Comparison of ENCODE assay signal across 8 mouse cellular contexts in the genomic region with DNA sequence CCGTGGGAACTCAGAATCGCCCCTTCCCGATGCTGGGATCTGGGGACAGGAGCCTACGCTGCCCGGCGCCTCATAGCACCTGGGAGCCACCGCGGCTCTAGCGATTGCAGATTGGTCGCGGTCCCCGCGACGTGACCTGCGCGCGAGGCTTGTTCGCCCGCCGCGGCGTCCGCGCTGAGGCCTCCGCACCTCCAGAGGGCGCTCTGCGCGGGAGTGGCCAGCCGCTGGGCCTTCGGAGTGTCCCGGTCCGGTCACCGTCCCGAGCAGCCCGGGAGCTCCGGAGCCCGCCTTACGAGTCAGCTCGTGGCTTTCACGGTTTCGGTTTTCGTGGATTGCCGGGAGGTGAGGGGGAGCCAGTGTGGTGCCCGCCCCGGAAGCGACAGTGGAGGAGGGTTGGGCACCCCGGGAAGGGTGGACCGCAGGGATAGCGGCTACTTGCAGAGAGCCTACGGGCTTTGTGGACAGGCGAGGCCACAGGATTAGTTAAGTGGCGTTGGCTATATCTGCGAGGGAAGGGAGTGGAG. TPM values are rescaled to one million over a fixed set of nuclear protein-coding genes. Genes with fewer than 3 reads are reported as not detected.
DNase-seq lines count a peak whose midpoint lies in the region; ATAC-seq and TF ChIP-seq lines count a peak whose summit lies in the region.

No protein-coding gene starts in this region.

- in situ Hi-C loops in Patski (cut with MboI; ENCODE audit: low pct_unique_long_range_greater_than_20kb): no loop called here

- TF ChIP-seq CTCF in Patski (IDR thresholded peaks at IDR 0.05): no peak
- TF ChIP-seq CTCF in left cerebral cortex, adult 2 months (IDR thresholded peaks at IDR 0.05): peak; percentile 95

- no peaks in the 10 kb centered on the region for H3K9me3 ChIP-seq in hindbrain, embryonic 15.5 days

- intact Hi-C loops in left cerebral cortex, adult 2 months (cut with DNase I): loop anchor here (2.0 kb wide), 2 partner anchors 18 to 34 kb away; a partner anchor contains a TSS

- peak overlapping the region; percentile 72 for H3K4me3 ChIP-seq in hindbrain, embryonic 15.5 days
- peak overlapping the region; percentile 67 for H3K4me3 ChIP-seq in left cerebral cortex, adult 2 months

- H3K4me2 ChIP-seq in hindbrain, embryonic 15.5 days: peak overlapping the region; percentile 70

- H3K36me3 ChIP-seq in hindbrain, embryonic 15.5 days: peaks cover 11% of the 10 kb centered on the region

- peak; percentile 80 for ATAC-seq in Patski
- ATAC-seq in hindbrain, embryonic 15.5 days (ENCODE audit: low FRiP score, low read depth): peak; percentile 83
- peak; percentile 87 for ATAC-seq in megakaryocyte, adult 5-6 weeks (ENCODE audit: poor library complexity, severe bottlenecking)

- H3K4me1 ChIP-seq in hindbrain, embryonic 15.5 days (replicated peaks): peaks cover 29% of the 10 kb centered on the region

- under 1% methylated on average over 53 of the region's 53 CpGs for WGBS in hindbrain, embryonic 15.5 days

- DNase-seq in Patski (ENCODE audit: low read depth, low spot score): no peak
- DNase-seq in cerebellum, postnatal 14 days: peak; percentile 97 to 98
- DNase-seq in frontal cortex, postnatal 36 days (ENCODE audit: low spot score in 2 of 2): peak; percentile 92 to 93
- DNase-seq in left cerebral cortex, adult 2 months (ENCODE audit: extremely low spot score in 1 of 2, low spot score in 2 of 2): peak; percentile 90 to 95
- peak; percentile 91 for DNase-seq in right cerebral cortex, adult 18-20 months
- peak; percentile 96 for DNase-seq in urinary bladder, adult 2 months (ENCODE audit: low spot score)

- peak overlapping the region; percentile 65 for H3K9ac ChIP-seq in hindbrain, embryonic 15.5 days

- CTCF ChIA-PET in Patski (lab: Charles Lee): interaction anchor here (1.0 to 1.5 kb wide), 4 partner anchors 12 to 60 kb away, joined by 3 to 5 read pairs (median 4); no protein-coding TSS in a partner anchor

- POLR2A ChIA-PET in Patski (lab: Charles Lee): interaction anchor here (0.7 to 1.5 kb wide), 2 partner anchors 32 to 173 kb away, joined by 4 read pairs; no protein-coding TSS in a partner anchor

- H3K27ac ChIP-seq in hindbrain, embryonic 15.5 days (replicated peaks): peak overlapping the region; percentile 82
- peak overlapping the region; percentile 93 for H3K27ac ChIP-seq in left cerebral cortex, adult 2 months

- H3K27me3 ChIP-seq in Patski: no peaks in the 10 kb centered on the region
- H3K27me3 ChIP-seq in hindbrain, embryonic 15.5 days: 0 out of 2 replicates have a peak, but pooled peaks cover 3% of the 10 kb centered on the region

RNA-seq across cellular contexts. Expression of a gene that starts 9.7 kb away (rescaled TPM):
- 18.0 TPM for polyA plus RNA-seq in Patski (2021)
- 77.2 and 86.0 TPM in 2 replicates for polyA plus RNA-seq in hindbrain, embryonic 15.5 days (2015; fragmentation: Nextera tagmentation; extraction: Ambion mirVana)
- 1,000 to 10,000 TPM; 1,259 to 1,310 TPM for total RNA-seq in left cerebral cortex, adult 2 months (2021)
- 0.47 TPM in 1 of 2 replicates, not detected in the other for total RNA-seq in megakaryocyte, adult 5-6 weeks (2015)
- total RNA-seq in megakaryocyte, adult 5-6 weeks (2017): not detected in 2 replicates
- 99.6 and 113 TPM in 2 replicates for polyA plus RNA-seq in urinary bladder, adult 2 months (2012; rRNA removed)

RNA-seq across cellular contexts. Expression of a gene that starts 10.8 kb away (rescaled TPM):
- polyA plus RNA-seq in Patski (2021): 69.7 TPM
- polyA plus RNA-seq in hindbrain, embryonic 15.5 days (2015; fragmentation: Nextera tagmentation; extraction: Ambion mirVana): 48.2 and 60.7 TPM in 2 replicates
- 10 to 100 TPM; 89.7 to 90.1 TPM for total RNA-seq in left cerebral cortex, adult 2 months (2021)
- 56.3 and 67.0 TPM in 2 replicates for total RNA-seq in megakaryocyte, adult 5-6 weeks (2015)
- 66.2 and 81.0 TPM in 2 replicates for total RNA-seq in megakaryocyte, adult 5-6 weeks (2017)
- 120 and 125 TPM in 2 replicates for polyA plus RNA-seq in urinary bladder, adult 2 months (2012; rRNA removed)

RNA-seq across cellular contexts. Expression of a gene that starts 18.9 kb away (rescaled TPM):
- 89.4 TPM for polyA plus RNA-seq in Patski (2021)
- polyA plus RNA-seq in hindbrain, embryonic 15.5 days (2015; fragmentation: Nextera tagmentation; extraction: Ambion mirVana): 156 and 160 TPM in 2 replicates
- 100 to 1,000 TPM; 341 to 349 TPM for total RNA-seq in left cerebral cortex, adult 2 months (2021)
- total RNA-seq in megakaryocyte, adult 5-6 weeks (2015): 30.4 and 38.4 TPM in 2 replicates
- 29.1 and 32.3 TPM in 2 replicates for total RNA-seq in megakaryocyte, adult 5-6 weeks (2017)
- polyA plus RNA-seq in urinary bladder, adult 2 months (2012; rRNA removed): 101 and 129 TPM in 2 replicates

RNA-seq across cellular contexts. Expression of a gene that starts 25.2 kb away (rescaled TPM):
- polyA plus RNA-seq in Patski (2021): 98.7 TPM
- polyA plus RNA-seq in hindbrain, embryonic 15.5 days (2015; fragmentation: Nextera tagmentation; extraction: Ambion mirVana): 0.73 and 1.2 TPM in 2 replicates
- total RNA-seq in left cerebral cortex, adult 2 months (2021): 10 to 100 TPM in 1 of 2 experiments, under 1 TPM in 1; 0.44 to 19.4 TPM
- total RNA-seq in megakaryocyte, adult 5-6 weeks (2015): 3,591 and 4,679 TPM in 2 replicates
- total RNA-seq in megakaryocyte, adult 5-6 weeks (2017): 682 and 1,100 TPM in 2 replicates
- polyA plus RNA-seq in urinary bladder, adult 2 months (2012; rRNA removed): 3.0 and 3.2 TPM in 2 replicates

RNA-seq across cellular contexts. Expression of a gene that starts 32.8 kb away (rescaled TPM):
- 53.1 TPM for polyA plus RNA-seq in Patski (2021)
- 51.0 and 57.4 TPM in 2 replicates for polyA plus RNA-seq in hindbrain, embryonic 15.5 days (2015; fragmentation: Nextera tagmentation; extraction: Ambion mirVana)
- 10 to 100 TPM; 47.2 to 47.8 TPM for total RNA-seq in left cerebral cortex, adult 2 months (2021)
- total RNA-seq in megakaryocyte, adult 5-6 weeks (2015): 5.0 and 6.7 TPM in 2 replicates
- 7.2 and 8.8 TPM in 2 replicates for total RNA-seq in megakaryocyte, adult 5-6 weeks (2017)
- 26.0 and 32.5 TPM in 2 replicates for polyA plus RNA-seq in urinary bladder, adult 2 months (2012; rRNA removed)
